27 mouse cellular contexts compared by ENCODE assay signal in genomic region chr14:62563679-62564078, GRCm38 (mm10). TPM values are rescaled to one million over a fixed set of nuclear protein-coding genes. Genes with fewer than 3 reads are reported as not detected.
DNase-seq lines count a peak whose midpoint lies in the region; ATAC-seq lines count a peak whose summit lies in the region.
"Had no signal": no experiment of that assay in that cellular context is flagged by ENCODE, and none has a peak within 500 bp of the region (broad histone marks: within the 10 kb centered on the region; RNA-seq: fewer than 3 reads in every experiment).

No protein-coding gene starts in this region.

- H3K27ac ChIP-seq in kidney, embryonic 16.5 days (ENCODE audit: low read length): no peak overlapping the region
- H3K27ac ChIP-seq: midbrain, embryonic 10.5 days; neural tube, embryonic 13.5 days had no signal

- H3K4me1 ChIP-seq in kidney, embryonic 16.5 days (ENCODE audit: insufficient read depth, low read length): 0 out of 2 replicates have a peak, but pooled peaks cover 6% of the 10 kb centered on the region

- no peak for ATAC-seq in kidney, embryonic 16.5 days (ENCODE audit: low FRiP score, low TSS enrichment)
- ATAC-seq: forebrain, embryonic 16.5 days; hindbrain, embryonic 16.5 days; intestine, postnatal 0 days had no signal

- no peaks in the 10 kb centered on the region for H3K36me3 ChIP-seq in kidney, embryonic 16.5 days (ENCODE audit: insufficient read depth, low read length)
- H3K36me3 ChIP-seq: midbrain, embryonic 10.5 days had no signal

- no peaks in the 10 kb centered on the region for H3K27me3 ChIP-seq in kidney, embryonic 16.5 days (ENCODE audit: insufficient read depth, low read length)
- H3K27me3 ChIP-seq: neural tube, embryonic 13.5 days had no signal

- no peak overlapping the region for H3K4me2 ChIP-seq in kidney, embryonic 16.5 days (replicated peaks; ENCODE audit: low read depth, low read length)
- H3K4me2 ChIP-seq: liver, embryonic 11.5 days; neural tube, embryonic 13.5 days had no signal

- DNase-seq in adrenal gland, adult 2 months: peak; percentile 16
- DNase-seq in adrenal gland, adult 8-10 months: no peak
- peak; percentile 50 for DNase-seq in kidney, adult 11 months
- DNase-seq in lung, postnatal 36 days: peak; percentile 31
- DNase-seq in lung, postnatal 10 days: no peak
- peak; percentile 40 to 61 for DNase-seq in kidney, postnatal 4 days
- no peak for DNase-seq in layer of hippocampus, adult 11-12 months (ENCODE audit: low spot score)
- DNase-seq: cerebellum, adult 8-10 months; embryo, embryonic 11 days; heart, postnatal 4 days; retina, postnatal 1 day; right cerebral cortex, postnatal 4 days; thymus, postnatal 14 days had no signal

- H3K9ac ChIP-seq in kidney, embryonic 16.5 days (replicated peaks; ENCODE audit: low read length): no peak overlapping the region
- H3K9ac ChIP-seq: neural tube, embryonic 13.5 days had no signal

- 46% methylated on average over 7 of the region's 7 CpGs for WGBS in kidney, embryonic 16.5 days

- no peak overlapping the region for H3K4me3 ChIP-seq in kidney, embryonic 16.5 days (ENCODE audit: low read length)
- H3K4me3 ChIP-seq: midbrain, embryonic 10.5 days; neural tube, embryonic 13.5 days had no signal

- H3K9me3 ChIP-seq in kidney, embryonic 16.5 days (ENCODE audit: low read length): no peaks in the 10 kb centered on the region
- H3K9me3 ChIP-seq: midbrain, embryonic 10.5 days; neural tube, embryonic 13.5 days had no signal

RNA-seq across cellular contexts. Expression of gene Gm4131, which starts 3.0 kb away (rescaled TPM):
- total RNA-seq in adrenal gland, adult 2 months (2021): not detected
- polyA plus RNA-seq in adrenal gland, adult 2 months (2012; rRNA removed): not detected in 2 replicates
- not detected for total RNA-seq in adrenal gland, adult 8-10 months (2022)
- 0.27 and 0.30 TPM in 2 replicates for polyA plus RNA-seq in kidney, embryonic 16.5 days (2015; fragmentation: Nextera tagmentation; extraction: Ambion mirVana)
- total RNA-seq: gastrocnemius, adult 18-20 months; granulocyte monocyte progenitor cell, adult 5-6 weeks; heart, postnatal 4 days; layer of hippocampus, postnatal 25 days; left cerebral cortex, postnatal 25 days; MEL had no signal
- polyA plus RNA-seq: heart, embryonic 14.5 days; liver, embryonic 11.5 days; lung, embryonic 16.5 days; neural tube, embryonic 13.5 days had no signal

RNA-seq across cellular contexts. Expression of gene Fam124a, which starts 8.1 kb away (rescaled TPM):
- 1 to 10 TPM; 2.5 to 3.3 TPM for total RNA-seq in adrenal gland, adult 2 months (2021)
- 2.4 and 3.6 TPM in 2 replicates for polyA plus RNA-seq in adrenal gland, adult 2 months (2012; rRNA removed)
- 1 to 10 TPM; 1.3 to 3.3 (median 1.8) TPM for total RNA-seq in adrenal gland, adult 8-10 months (2022)
- 7.0 and 8.9 TPM in 2 replicates for polyA plus RNA-seq in kidney, embryonic 16.5 days (2015; fragmentation: Nextera tagmentation; extraction: Ambion mirVana)
- total RNA-seq: granulocyte monocyte progenitor cell, adult 5-6 weeks; MEL had no signal

Comparison
In these comparisons a context has a peak if more than half of its experiments do, and no peak if none do; other contexts are left out.
1. DNase-seq: peak in adrenal gland, adult 2 months (single experiment), kidney, adult 11 months (single experiment), lung, postnatal 36 days (single experiment) and kidney, postnatal 4 days (2 of 2); none in adrenal gland, adult 8-10 months (single experiment), lung, postnatal 10 days (single experiment) and layer of hippocampus, adult 11-12 months (single experiment).